Mouse (Mus musculus) cortical plate, adult 2 months (tissue): ENCODE data around the gene Zfp281.

Experiments used
- CTCF ChIP-seq: fragments of 200-500 bp; IDR thresholded peaks from 2 replicates; pipeline ENCODE4 v1.5.1; 2011; ENCODE audit warnings: mild to moderate bottlenecking, control low read depth, low read length; ENCODE audit not compliant: insufficient read depth; ENCODE audit errors: extremely low read depth
- POLR2A ChIP-seq: fragments of 200-500 bp; IDR thresholded peaks from 2 replicates; pipeline ENCODE4 v1.6.1; 2011; ENCODE audit warnings: mild to moderate bottlenecking, low read length, control low read depth; ENCODE audit not compliant: insufficient read depth; ENCODE audit errors: extremely low read depth

DNA sequence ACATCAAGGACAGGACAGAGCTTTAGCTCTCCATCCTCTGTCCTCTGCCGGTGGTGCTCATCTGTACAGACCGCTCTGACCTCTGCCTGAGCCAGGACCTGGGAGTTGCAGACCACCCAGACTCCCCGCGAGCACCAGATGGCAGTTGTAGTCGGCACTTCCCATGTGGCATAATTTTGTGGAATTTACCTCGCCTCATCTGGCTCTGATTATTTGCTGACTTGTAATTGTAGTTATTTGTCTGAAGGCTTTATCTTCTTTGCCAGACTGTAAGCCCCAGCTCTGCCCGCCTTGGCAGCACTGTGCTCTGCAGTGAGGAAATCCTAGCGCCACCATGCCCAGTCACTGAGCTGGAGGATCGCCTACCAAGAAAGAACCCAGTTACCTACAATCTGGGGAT lies 35.8 kb upstream of the Zfp281 start:
- TF ChIP-seq CTCF (no peak), POLR2A (no peak)
